Mouse (Mus musculus) heart, postnatal 4 days (tissue): ENCODE data around the gene Fgfr2. TPM values are rescaled to one million over a fixed set of nuclear protein-coding genes. Genes with fewer than 3 reads are reported as not detected.

ENCODE experiments used
- DNase-seq: peaks from one replicate; pipeline ENCODE4 v3.0.0; 2021
- total RNA-seq, 2 experiments: library from RNA; stranded (reverse); gene quantifications; 2 replicates each; pipeline ENCODE4 v1.2.3; 2021

The Fgfr2 gene
- total RNA-seq, 2 experiments from 2014 or later: 10.2 to 10.6 TPM

DNA sequence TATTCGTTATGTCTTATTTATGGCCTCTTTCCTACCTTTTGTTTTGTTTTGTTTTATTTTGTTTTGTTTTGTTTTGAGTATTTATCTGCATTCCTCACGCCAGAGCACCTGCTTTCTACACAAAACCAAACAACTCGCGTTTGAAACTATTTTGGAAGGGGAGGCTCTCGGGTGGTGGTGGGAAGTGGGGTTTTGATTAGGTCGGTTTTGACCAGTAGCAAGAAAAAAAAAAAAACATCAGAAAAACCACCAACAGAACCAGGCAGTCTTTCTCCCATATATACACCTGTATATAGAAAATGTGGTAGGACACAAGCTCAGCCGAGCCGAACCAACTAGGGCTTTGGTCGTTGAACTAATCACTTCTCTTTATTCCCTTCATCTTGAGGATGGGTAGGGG is 1567.0 kb downstream of the Fgfr2 start:
- no peak for DNase-seq

DNA sequence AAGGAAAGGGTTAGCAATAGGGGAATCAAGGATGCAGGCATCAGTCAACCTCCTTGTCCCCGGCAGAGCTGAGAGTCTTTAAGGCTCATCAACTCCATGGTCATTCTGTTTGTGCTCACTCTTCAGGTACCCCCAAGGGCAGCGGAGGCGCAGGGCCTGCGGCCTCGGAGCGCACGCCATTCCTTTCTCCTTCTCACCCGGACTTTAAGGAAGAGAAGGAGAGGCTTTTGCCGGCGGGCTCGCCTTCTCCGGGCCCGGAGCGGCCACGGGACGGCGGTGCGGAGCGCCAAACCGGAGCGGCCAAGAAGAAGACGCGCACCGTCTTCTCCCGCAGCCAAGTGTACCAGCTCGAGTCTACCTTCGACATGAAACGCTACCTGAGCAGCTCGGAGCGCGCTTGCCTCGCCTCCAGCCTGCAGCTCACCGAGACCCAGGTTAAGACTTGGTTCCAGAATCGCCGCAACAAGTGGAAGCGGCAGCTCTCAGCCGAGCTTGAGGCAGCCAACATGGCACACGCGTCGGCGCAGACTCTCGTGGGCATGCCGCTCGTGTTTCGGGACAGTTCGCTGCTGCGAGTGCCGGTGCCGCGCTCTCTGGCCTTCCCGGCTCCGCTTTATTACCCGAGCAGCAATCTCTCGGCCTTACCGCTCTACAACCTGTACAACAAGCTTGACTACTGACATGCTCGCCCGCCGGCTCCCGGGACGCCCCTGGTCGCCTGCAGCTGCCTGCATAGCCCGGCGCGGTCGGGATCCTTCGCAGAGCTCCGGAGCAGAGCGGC is 1567.7 kb downstream of the Fgfr2 start:
- no peak for DNase-seq

DNA sequence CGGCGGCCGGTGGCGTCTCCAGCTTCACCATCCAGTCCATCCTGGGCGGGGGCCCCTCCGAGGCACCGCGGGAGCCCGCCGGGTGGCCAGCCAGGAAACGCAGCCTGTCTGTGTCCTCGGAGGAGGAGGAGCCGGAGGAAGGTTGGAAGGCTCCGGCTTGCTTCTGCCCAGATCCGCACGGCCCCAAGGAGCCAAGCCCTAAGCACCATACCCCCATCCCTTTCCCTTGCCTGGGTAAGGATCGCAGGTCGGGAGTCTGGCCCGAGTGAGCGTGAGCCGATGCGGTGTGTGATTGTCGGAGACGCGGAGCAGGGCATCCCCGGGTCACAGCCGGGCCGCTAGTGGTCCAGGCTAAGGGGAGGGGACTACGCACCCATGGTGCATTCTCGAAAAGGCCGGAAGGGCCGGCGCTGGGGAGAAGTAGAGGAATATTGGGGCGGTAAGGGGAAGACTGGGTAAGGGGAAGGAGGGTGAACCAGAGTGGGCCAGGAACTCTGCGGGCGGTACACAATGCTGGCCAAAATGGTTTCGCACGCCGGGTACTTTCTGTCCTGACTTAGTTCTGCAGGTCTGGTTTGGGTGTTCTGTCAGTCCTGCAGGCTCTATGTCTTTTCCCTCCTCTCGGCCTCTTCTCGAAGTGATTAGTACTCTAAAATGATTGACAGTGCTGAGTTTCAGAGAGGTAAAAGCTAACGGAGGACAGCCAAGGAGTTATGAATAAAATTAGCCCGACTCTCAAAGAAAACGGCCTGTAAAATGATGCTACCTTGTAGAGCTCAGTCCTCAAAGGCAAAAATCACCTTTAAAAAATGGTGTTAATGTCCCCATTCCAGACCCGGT is 1568.6 kb downstream of the Fgfr2 start:
- DNase-seq: no peak

DNA sequence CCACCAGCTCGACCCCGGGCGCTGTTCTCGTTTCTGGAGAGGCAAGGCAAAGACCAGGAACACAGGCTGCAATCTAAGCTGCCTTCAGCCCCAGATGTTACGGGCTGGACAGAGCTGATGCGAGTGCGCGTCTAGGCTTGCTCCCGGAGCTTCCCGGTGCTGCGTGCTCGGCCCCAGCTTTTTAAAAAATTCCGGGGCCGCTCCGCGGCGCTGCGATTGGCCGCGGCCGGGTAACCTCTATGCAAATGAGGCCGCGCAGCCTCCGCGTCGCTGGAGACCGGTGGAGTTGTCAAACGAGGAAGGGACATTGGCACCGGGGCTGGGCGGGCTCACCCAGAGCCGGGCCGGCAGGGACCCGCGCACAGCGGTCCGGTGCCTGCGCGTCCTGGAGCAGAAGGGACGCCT is 1569.4 kb downstream of the Fgfr2 start:
- no peak for DNase-seq

DNA sequence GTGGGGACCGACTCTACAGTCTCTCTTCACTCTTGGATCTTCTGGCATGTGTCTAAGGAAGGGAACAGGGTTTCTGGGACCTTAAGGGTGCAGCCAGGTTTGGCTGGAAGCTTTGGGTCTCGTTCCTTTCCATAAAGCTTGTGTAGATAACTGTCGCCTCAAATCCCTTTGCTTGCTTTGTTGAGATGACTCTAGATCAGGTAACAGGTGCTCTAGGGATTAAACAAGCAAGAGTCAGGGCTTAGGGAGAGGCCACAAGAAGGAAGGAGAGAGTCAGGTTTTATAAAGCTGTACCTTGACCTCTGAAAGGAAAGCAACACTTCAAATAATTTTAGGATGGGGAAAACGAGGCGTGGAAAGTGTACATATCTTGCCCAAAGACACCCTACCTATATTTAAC is 1570.4 kb downstream of the Fgfr2 start:
- no peak for DNase-seq

DNA sequence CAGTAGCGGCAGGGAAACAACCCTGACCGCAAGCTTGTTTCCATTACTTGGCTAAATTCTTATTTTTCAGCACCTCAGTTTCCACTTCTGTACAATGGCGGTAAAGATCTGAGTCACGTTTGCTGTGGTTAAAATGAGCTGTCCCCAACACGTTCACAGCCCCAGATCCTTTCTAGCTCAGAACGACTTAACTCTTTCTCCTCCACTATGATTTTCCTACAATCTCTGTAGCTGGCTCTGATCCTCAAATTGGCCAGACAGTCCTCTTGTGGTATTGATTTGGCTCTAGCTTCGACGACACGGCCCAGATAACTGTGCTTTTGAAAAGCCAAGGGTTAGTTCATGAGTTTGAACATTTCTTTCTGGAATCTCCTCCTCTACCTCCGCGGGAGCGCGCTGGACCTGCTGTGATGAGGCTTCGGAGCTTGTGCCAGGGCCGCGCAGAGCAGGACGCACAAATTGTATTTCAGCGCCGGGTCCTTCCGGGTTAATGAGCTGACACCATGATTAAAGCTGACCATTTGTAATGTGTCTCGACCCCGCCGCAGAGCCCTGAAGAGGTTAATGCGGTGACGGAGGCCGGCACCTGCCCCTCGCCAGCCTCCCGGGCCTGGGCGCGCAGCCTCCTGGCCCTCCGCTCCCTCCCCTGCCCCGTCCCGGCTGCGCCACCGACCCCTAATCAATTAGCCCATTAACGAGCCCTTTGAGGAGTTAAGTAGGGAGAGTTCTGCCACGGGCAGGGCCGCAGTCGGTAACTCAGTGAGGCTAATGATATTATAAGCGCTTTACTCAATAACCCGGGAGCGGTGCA is 1571.0 kb downstream of the Fgfr2 start:
- no peak for DNase-seq

DNA sequence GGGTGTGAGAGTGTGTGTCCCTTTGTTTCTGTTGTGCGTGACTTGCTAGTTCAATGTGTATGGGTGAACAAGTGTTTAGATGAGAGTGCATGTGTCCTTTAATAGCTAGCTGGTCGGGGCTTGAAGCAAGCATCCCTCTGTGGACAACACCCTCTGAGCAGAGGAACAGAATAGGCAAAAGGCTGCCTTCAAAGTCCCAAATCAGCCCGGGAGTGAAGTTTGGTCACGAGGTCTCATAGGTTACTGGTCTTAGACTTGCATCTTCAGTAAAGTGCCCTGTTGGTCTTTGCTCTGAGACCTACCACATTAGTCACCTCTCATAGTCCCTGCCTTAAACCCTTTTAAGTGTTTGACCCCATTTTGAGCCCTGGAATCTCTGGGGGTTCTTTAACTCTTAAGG is 1571.7 kb downstream of the Fgfr2 start:
- no peak for DNase-seq

DNA sequence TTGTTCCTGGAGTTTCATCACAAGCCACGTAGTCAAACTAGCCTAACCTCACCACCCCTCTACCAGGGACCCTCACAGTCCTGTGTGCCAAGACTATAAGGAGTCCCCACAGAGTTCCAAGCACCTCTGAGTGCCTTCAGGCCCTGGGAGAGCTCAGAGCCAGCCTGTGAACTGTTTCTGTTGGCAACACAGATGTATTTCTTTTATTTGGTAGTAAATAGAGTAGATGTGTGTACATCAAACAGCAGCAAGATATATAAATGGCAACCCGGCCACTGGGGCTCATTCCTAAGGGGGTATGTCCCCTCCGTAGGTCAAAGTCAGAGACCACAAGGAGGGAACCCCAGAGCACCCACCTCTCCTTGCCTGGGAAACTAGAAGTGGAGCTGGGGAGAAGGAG is 1574.7 kb downstream of the Fgfr2 start, which contains the start of gene Hmx2:
TSS of gene Hmx2 (plus strand) at position 301 of the 400 bp plus-strand sequence.
- DNase-seq: no peak

DNA sequence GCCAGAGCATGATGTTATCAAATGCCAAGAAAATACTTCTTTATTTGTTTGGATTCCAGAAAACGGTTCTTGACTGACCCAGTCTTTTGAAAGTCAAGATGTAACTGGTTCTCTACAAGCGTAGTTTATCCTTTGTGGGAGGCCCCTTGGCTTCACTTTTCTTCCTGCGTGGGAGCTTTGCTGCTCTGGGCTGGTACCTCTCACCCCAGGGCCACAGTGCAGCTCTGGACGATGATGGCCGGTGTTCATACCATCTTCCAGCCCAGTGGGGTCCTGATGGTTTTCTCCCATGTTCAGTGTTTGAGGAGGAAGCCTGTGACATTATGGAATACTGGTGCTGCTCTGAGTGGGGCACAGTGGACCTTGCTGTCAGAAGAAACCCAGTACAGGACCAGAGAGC is 1575.7 kb downstream of the Fgfr2 start:
- DNase-seq: no peak

DNA sequence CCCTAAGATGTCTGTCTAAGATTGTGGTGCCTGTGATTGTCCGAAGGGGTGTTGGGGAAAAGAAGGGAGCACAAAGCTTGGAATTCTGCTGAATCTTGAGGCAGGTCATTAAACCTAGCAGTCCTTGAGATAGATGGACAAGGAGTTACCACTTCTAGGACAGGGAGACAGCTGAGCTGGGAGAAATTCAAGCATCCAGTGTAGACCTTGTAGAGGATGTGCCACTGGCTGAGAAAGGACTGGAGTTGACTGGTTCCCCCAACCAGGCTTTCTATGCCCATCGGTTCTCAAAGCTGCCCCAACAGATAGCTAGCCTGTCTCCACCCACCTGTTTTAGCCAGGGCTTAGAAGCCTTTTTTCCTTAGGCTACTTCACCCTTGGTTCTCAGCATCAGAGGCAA is 1576.7 kb downstream of the Fgfr2 start:
- no peak for DNase-seq

DNA sequence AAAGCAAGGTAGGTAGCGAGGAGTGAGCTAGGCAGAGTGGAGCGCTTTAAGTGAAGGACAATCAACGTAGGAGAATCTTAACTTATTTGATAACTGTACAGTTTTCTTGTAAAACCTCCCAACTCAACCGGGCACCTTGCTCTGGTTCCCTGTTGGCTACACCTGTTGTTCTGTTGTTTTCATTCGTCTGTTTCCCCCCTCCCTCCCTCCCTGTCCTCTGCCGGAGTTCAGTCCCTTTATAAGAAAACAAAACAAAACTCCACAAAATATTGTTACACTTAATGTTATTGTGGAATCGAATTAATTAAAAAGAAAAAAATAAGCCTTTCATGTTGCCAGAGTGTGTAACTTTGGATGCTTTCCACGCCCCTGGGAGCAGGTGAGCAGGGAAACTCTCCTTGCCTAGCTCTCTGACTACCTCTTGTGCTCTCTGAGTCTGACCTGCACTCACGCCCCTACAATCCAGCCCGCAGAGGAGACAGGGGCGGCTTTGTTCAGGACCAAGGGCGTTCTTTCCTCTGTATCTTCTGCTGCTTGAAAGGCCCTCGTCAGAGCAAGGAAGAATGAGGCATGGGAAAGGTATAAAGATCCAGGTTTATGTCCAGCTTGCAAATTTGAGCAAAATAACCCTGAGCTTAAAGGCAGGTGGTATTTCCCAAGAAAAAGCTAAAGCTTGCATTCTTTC is 1577.3 kb downstream of the Fgfr2 start:
- no peak for DNase-seq

DNA sequence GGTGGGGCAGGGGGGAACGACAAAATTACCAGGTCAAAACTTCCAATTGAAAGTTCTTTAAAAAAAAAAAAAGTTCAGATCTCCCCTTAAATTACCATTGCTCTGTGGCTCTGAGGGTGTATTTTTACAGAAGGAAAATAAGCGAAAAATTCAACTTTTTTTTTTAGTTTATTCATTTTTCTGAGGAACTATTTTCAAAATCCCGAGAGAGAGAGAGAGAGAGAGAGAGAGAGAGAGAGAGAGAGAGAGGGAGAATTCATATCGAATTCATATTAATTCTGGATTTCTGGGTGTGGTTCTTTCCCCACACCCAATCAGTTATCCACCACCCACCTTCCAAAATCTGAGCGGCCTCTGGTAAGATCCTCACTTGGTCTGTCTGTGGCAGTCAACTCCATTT is 1578.3 kb downstream of the Fgfr2 start:
- DNase-seq: no peak

DNA sequence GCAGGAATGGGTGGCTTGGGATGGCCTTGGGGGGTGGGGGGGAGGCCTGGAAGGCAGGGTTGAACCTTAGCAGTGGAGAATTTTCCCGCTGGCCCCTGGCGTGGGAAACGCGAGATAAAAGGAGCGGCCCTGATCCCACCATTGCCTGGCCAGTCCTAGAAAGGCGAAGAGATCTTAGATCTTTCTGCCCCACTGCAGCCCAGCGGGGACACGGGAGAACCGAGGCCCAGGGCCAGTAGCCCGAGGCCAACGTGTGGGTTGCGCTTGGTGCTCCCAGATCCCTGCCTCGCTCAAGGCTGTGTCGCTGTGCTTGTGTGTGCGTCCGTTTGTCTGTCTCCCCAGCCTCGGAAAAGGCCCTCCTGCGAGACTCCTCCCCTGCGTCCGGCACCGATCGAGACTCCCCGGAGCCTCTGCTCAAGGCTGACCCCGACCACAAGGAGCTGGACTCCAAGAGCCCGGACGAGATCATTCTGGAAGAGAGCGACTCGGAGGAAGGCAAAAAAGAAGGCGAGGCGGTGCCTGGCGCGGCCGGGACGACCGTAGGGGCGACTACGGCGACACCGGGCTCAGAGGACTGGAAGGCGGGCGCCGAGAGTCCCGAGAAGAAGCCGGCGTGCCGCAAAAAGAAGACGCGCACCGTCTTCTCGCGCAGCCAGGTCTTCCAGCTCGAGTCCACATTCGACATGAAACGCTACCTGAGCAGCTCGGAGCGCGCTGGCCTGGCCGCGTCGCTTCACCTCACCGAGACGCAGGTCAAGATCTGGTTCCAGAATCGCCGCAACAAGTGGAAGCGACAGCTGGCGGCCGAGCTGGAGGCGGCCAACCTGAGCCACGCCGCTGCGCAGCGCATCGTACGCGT is 1579.3 kb downstream of the Fgfr2 start:
- no peak for DNase-seq

DNA sequence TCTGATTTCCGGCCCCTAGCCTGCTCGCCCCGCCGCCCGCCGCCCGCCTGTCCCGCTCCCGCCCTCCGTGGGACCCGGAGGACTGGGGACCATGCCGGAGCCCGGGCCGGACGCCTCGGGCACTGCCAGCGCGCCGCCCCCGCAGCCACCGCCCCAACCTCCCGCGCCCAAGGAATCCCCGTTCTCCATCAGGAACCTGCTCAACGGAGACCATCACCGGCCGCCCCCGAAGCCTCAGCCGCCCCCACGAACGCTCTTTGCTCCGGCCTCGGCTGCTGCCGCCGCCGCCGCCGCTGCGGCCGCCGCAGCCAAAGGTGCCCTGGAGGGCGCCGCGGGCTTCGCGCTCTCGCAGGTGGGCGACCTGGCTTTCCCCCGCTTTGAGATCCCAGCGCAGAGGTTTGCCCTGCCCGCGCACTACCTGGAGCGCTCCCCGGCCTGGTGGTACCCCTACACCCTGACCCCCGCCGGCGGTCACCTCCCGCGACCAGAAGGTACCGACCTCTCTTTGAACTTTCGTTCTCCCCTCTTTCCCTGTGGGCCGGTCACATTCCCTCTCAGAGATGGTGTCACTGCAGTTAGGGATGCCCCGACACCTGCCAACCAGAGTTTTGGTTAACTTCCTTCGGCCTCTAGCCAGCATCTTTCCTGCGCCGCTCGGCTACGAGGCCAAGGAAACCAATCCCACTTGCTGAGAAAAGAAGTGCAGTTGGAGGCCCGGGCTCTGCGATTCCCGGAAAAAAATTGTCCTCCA is 1580.1 kb downstream of the Fgfr2 start:
- DNase-seq: no peak

DNA sequence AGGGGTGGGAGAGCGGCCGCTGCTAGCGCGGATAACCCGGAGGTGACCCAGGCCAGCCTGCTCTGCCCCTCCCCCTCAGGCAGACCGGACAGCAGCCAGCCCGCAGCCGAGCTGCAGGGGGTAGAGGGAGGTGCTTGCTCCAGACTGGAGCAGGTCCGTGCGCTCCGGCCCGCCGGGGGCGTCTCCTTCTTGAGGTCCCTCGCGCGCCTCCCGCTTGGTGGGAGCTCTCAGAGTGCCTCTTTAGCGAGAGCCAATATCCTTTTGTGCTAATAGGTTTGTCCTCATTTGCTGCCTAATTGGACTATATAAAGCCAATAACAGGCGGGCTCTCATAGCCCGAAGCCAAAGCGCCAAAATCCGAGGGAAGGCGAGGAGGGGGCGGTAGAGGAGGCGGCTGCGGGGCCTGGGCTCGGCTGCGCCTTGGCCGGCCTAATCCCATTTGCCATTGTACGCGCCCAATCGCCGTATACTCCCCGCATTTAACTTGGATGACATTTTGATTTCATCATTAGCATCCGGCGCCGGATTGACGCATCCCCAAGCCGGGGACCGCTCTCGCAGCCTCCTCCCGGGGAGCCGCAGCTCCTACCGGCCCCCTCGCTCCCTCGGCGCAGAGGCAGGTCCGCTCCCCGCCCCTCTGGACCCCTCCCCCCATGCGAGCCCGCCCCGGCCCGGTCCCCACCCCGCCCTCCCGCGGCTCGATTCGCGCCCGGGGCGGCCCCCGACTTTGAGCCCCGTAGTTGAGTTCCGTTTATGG is 1580.9 kb downstream of the Fgfr2 start, which contains the start of gene Hmx3:
TSS of gene Hmx3 (plus strand) at position 753 of the 757 bp plus-strand sequence.
- DNase-seq: no peak

DNA sequence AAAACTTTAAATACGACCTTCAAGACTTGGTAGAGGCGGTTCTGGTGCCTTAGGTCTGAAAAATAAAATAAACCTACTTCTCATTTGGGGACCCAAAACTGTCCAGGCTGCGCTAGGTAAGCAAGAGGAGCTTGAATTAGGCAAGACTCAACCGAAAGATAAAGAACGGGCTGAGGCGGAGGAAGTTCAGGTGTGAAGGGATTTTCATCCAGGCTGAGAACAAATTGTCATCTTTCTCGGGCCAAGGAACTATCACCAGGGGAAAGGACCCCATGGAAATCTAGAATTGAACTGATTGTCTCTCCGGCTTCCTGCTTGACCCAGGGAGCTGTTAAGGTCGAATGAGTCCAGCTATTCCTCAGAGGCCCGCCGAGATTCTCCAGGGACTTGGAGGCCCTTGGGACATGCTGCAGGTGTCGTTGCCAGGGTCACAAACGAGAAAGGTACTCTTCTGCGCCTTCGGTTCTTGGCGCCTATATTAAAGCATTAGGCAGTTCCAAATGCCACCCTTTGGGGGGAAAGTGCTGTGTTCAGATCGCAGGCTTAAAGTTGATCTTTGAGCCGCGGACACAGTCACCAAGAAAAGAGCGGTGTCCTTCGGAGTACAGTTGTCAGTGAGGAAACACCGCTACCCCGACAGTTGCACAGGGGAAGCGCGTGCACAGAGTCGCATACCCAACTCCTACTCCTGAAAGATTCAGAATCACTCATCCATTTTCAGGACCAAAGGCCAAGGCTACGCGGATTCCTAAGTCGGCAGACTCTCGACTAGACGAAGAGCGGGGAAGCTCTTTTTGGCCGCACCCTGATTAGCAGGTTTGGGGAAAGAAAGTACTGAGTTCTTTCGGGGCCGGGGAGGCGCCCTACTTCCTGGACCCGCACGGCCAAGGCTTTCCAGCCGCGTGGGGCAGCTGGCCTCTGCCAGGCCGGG is 1581.7 kb downstream of the Fgfr2 start:
- no peak for DNase-seq

DNA sequence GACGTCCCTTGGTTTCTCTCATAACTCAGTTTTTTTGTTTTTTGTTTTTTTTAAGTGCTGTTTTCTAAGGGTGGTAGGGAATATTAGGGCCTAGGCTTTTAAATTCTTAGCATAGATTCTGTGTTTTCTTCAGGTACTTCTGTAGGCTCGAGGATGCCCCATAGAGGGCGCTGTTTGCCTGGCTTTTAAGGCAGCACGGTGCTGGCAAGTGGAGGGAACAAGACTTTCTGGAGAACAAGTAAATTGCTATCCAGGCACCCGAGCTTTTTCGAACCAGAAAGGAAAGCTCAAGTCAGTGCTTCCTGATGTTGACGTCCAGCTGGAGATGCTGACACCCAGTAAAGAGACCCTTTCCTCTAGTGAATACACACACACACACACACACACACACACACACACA is 1583.2 kb downstream of the Fgfr2 start:
- DNase-seq: peak; percentile 90

DNA sequence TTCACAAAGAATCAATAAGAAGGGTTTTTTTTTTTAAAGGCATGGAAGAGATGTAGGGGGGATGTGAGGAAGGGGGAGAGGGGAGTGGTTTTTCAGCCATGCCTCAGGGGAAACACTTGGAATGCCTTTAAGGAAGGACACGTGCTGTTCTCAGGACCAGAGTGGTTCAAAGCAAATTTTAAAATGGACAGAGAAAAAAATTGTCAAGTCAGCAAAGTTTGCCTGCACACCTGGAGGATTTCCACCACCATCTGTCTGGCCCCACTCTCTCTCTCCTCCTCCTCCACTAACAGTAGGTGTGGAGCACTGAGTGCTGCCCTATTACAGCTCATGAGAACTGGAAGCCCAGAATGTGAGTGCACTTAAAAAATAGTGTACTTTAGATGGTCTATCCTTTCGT is 1619.4 kb downstream of the Fgfr2 start:
- no peak for DNase-seq

DNA sequence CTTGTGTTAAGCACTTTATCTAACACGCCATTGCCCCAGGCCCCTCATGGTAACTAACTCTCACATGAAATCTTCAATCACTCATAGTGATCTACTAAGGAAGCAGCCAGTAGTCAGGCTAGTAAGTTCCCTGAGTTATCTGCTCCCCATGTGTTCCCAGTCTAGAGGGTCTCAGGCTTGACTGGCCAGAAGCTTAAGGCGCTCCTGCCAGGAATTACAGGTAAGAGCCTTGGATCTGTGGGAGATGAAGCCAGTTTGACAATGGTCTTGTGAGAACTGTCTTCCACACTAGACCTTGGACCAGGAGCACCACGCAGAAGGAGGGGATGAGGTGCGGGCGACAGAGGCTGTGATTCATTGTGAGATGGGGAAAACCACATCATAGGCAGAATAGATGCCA is 1644.7 kb downstream of the Fgfr2 start:
- DNase-seq: no peak
